Mouse (Mus musculus): ENCODE measurements around the gene Hist1h2ad. TPM values are rescaled to one million over a fixed set of nuclear protein-coding genes. Genes with fewer than 3 reads are reported as not detected.

Hist1h2ad gene
- total and polyA plus RNA-seq, 3 experiments, result 13.2 to 744 TPM; not detected in 1

- Histone ChIP-seq H3K4me1 (ENCODE audit: control insufficient read depth in 1 of 2, insufficient read depth in 2 of 2) (peaks cover 4 to 28% of the 10 kb centered on the region in 2 experiments; a peak in 3 of 4 replicates), H3K4me2 (ENCODE audit: insufficient read depth, low read depth, poor library complexity, severe bottlenecking) (peak overlapping the region; percentile 65), H3K9ac (ENCODE audit: insufficient read depth, low read depth) (peak overlapping the region; percentile 73), H3K27me3 (replicated peaks) (no peaks in the 10 kb centered on the region), H3K4me3 (replicated peaks in 1 of 3; ENCODE audit: low read depth in 2 of 3, low read length in 2 of 3, poor library complexity in 1 of 3) (no peak overlapping the region), H3K27ac (ENCODE audit: insufficient read depth, low read depth) (peak overlapping the region; percentile 52; the same call in 1 of the 2 replicates), H3K79me2 (replicated peaks; ENCODE audit: control insufficient read depth, extremely low read depth, insufficient read depth, poor library complexity, severe bottlenecking) (no peaks in the 10 kb centered on the region), H3K36me3 (replicated peaks in 1 of 2; ENCODE audit: control insufficient read depth in 1 of 2, insufficient read depth in 1 of 2, low read length in 1 of 2) (no peaks in the 10 kb centered on the region), H3K9me3 (replicated peaks; ENCODE audit: low read length) (no peaks in the 10 kb centered on the region)
- TF ChIP-seq TBP (conservative IDR thresholded peaks at IDR 0.05; ENCODE audit: low read depth, low read length), result no peak
- no peak for TF ChIP-seq USF1 (IDR thresholded peaks at IDR 0.05; ENCODE audit: low read depth, low read length)
- TF ChIP-seq NRF1 (IDR thresholded peaks at IDR 0.05; ENCODE audit: low read depth, low read length), result no peak
- dilution Hi-C loops (cut with MboI; ENCODE audit: extremely low pct_ligation_motif_present, extremely low pct_unique_long_range_greater_than_20kb, low sequenced_read_pairs), result no loop called here
- in situ Hi-C loops (cut with MboI; ENCODE audit: low pct_ligation_motif_present, low pct_unique_long_range_greater_than_20kb, low sequenced_read_pairs), result loop anchor here (25.0 kb wide), 1 partner anchor 1817 kb away; the partner anchor contains the start of gene Hist1h4j
- no peak for DNase-seq (ENCODE audit: extremely low read depth)
These were observed 19.8 kb upstream of the Hist1h2ad start for GRCm38 (mm10) chr13:23554393-23554792.

- Histone ChIP-seq H3K27ac (ENCODE audit: insufficient read depth, low read depth) (peak overlapping the region; percentile 83), H3K36me3 (replicated peaks in 1 of 2; ENCODE audit: control insufficient read depth in 1 of 2, insufficient read depth in 1 of 2, low read length in 1 of 2) (no peaks in the 10 kb centered on the region), H3K4me2 (ENCODE audit: insufficient read depth, low read depth, poor library complexity, severe bottlenecking) (peak overlapping the region; percentile 65), H3K4me1 (ENCODE audit: control insufficient read depth in 1 of 2, insufficient read depth in 2 of 2) (peaks cover 4 to 28% of the 10 kb centered on the region in 2 experiments; a peak in 3 of 4 replicates), H3K4me3 (replicated peaks in 1 of 3; ENCODE audit: low read depth in 2 of 3, low read length in 2 of 3, poor library complexity in 1 of 3) (peak overlapping the region; percentile 3 to 54 (median 50)), H3K9me3 (replicated peaks; ENCODE audit: low read length) (no peaks in the 10 kb centered on the region), H3K27me3 (replicated peaks) (no peaks in the 10 kb centered on the region), H3K79me2 (replicated peaks; ENCODE audit: control insufficient read depth, extremely low read depth, insufficient read depth, poor library complexity, severe bottlenecking) (no peaks in the 10 kb centered on the region), H3K9ac (ENCODE audit: insufficient read depth, low read depth) (peak overlapping the region; percentile 73)
- dilution Hi-C loops (cut with MboI; ENCODE audit: extremely low pct_ligation_motif_present, extremely low pct_unique_long_range_greater_than_20kb, low sequenced_read_pairs), result no loop called here
- in situ Hi-C loops (cut with MboI; ENCODE audit: low pct_ligation_motif_present, low pct_unique_long_range_greater_than_20kb, low sequenced_read_pairs), result loop anchor here (25.0 kb wide), 1 partner anchor 1818 kb away; the partner anchor contains the start of gene Hist1h4j
- DNase-seq (ENCODE audit: extremely low read depth), result peak; percentile 92
- TF ChIP-seq HCFC1 (IDR thresholded peaks at IDR 0.05; ENCODE audit: low read depth, low read length), result peak; percentile 71
- TF ChIP-seq SMC3 (IDR thresholded peaks at IDR 0.05; ENCODE audit: low read depth, low read length), result no peak
- TF ChIP-seq JUN (IDR thresholded peaks at IDR 0.05; ENCODE audit: insufficient read depth, low read depth, low read length), result no peak
- no peak for TF ChIP-seq RAD21 (IDR thresholded peaks at IDR 0.05; ENCODE audit: low read depth, low read length)
- TF ChIP-seq USF1 (IDR thresholded peaks at IDR 0.05; ENCODE audit: low read depth, low read length), result no peak
- peak; percentile 99 for TF ChIP-seq TBP (conservative IDR thresholded peaks at IDR 0.05; ENCODE audit: low read depth, low read length)
- TF ChIP-seq IRF4 (IDR thresholded peaks at IDR 0.05; ENCODE audit: low read depth, low read length), result peak; percentile 60; the same call in 1 of the 2 replicates
- peak; percentile 100 for TF ChIP-seq NELFE (IDR thresholded peaks at IDR 0.05; ENCODE audit: low read depth, low read length)
- peak; percentile 95 for TF ChIP-seq POLR2A (IDR thresholded peaks at IDR 0.05; ENCODE audit: low read depth, low read length)
- peak; percentile 97 for TF ChIP-seq UBTF (IDR thresholded peaks at IDR 0.05; ENCODE audit: low read depth, low read length)
- TF ChIP-seq MEF2A (IDR thresholded peaks at IDR 0.05; ENCODE audit: borderline replicate concordance, low read depth, low read length), result peak; percentile 58
- TF ChIP-seq E2F4 (IDR thresholded peaks at IDR 0.05; ENCODE audit: insufficient replicate concordance, low read depth, low read length), result peak; percentile 74; the same call in 1 of the 2 replicates
- peak; percentile 95 for TF ChIP-seq RCOR1 (conservative IDR thresholded peaks at IDR 0.05; ENCODE audit: low read depth, low read length)
- TF ChIP-seq NRF1 (IDR thresholded peaks at IDR 0.05; ENCODE audit: low read depth, low read length), result 0 out of 2 replicates have a peak, but pooled peaks have one; percentile 37
- TF ChIP-seq MXI1 (IDR thresholded peaks at IDR 0.05; ENCODE audit: low read depth, low read length), result peak; percentile 41; the same call in 1 of the 2 replicates
- no peak; the same call in 1 of the 2 replicates for TF ChIP-seq MYC (IDR thresholded peaks at IDR 0.05; ENCODE audit: low read depth, low read length)
- no peak; the same call in 1 of the 2 replicates for TF ChIP-seq JUND (conservative IDR thresholded peaks at IDR 0.05; ENCODE audit: low read depth, low read length)
- TF ChIP-seq SIN3A (IDR thresholded peaks at IDR 0.05; ENCODE audit: low read length), result peak; percentile 90
- peak; percentile 64 for TF ChIP-seq MAZ (IDR thresholded peaks at IDR 0.05; ENCODE audit: low read depth, low read length)
- TF ChIP-seq ZKSCAN1 (IDR thresholded peaks at IDR 0.05; ENCODE audit: borderline replicate concordance, low read depth, low read length), result no peak; the same call in 1 of the 2 replicates
- TF ChIP-seq EP300 (IDR thresholded peaks at IDR 0.05; ENCODE audit: low read length), result no peak
- 0 out of 2 replicates have a peak, but pooled peaks have one; percentile 45 for TF ChIP-seq KAT2A (IDR thresholded peaks at IDR 0.05; ENCODE audit: insufficient replicate concordance, low read length)
- peak; percentile 99 for TF ChIP-seq TCF12 (IDR thresholded peaks at IDR 0.05; ENCODE audit: low read depth, low read length)
- no peak for TF ChIP-seq GABPA (IDR thresholded peaks at IDR 0.05; ENCODE audit: insufficient replicate concordance, low read depth, low read length)
- TF ChIP-seq CHD2 (IDR thresholded peaks at IDR 0.05; ENCODE audit: low read length), result no peak; the same call in 1 of the 2 replicates
- no peak; the same call in 1 of the 2 replicates for TF ChIP-seq MAFK (IDR thresholded peaks at IDR 0.05; ENCODE audit: insufficient replicate concordance, low read length)
- TF ChIP-seq ZMIZ1 (IDR thresholded peaks at IDR 0.05; ENCODE audit: low read depth, low read length), result peak; percentile 100
- no peak for TF ChIP-seq ZC3H11A (IDR thresholded peaks at IDR 0.05; ENCODE audit: low read depth, low read length)
These were observed 19.0 kb upstream of the Hist1h2ad start for GRCm38 (mm10) chr13:23554925-23555838.

Measured in CH12.LX (cell line).